Mouse (Mus musculus) CD4-positive naive resting alpha-beta T cell, adult 57 days (primary cell): ENCODE data around the gene Rexo5. TPM values are rescaled to one million over a fixed set of nuclear protein-coding genes. Genes with fewer than 3 reads are reported as not detected.

Experiments
- total RNA-seq: library from RNA; stranded (reverse); gene quantifications from one replicate; pipeline ENCODE4 v1.2.4, GENCODE M21; 2023

The Rexo5 gene
- 66.6 TPM for total RNA-seq

DNA sequence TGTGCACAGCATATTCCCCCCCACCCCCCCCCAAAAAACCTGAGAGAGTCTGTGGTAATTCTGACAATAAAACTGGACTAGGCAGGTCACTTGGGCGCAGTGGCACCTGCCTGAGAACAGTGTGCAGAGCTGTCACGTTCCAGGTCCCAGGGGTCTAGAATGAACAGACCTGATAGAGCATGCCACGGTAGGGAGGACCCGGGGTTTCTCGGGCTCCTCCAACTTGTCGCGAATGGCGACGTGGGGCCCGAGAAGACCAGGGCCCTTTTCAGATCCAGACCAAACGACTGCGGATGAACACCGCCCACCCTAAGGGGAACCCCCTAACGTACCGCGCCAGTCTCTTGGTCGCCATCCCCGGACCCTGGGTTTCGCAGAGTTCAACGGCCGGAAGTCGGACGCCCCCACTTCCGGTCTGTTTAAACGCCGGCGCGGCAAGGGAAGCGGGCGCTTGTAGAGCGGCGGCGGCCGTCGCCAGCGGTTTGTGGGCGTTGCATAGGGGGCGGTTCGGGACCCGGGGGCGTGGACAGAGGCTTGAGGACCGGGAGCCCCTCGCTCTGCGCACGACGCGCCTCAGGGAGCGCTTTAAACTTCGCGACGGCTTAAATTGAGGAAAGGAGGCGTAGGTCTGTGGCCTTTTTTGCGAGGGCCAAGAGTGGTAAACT is at the start of gene Rexo5, which contains the start of gene Eri2:
TSS of gene Rexo5 (plus strand) at position 421 of the 665 bp plus-strand sequence.
TSS of gene Eri2 (minus strand) at position 473 of the 665 bp plus-strand sequence.

DNA sequence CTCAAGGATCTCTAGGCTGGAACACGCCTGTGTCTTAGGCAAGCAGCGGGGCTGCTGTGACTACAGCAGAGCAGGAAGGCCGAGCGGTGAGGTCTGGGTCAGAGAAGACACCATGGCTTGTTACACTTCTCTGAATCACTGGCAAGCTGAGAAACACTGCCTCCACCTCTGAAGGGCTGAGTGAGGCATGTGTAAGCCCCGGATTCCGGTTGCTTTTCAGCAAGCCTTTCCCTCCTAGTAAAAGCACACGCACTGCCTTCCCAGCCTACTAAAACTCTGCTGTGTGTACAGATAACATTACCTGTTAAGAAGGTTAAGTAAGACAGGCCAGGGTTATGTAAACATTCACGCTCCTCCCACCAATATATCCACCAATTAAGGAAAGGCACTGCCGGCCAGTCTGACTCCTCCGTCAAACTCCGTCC is 33.3 kb upstream of the Rexo5 start, which contains the start of gene Acsm3:
TSS of gene Acsm3 (plus strand) at position 397 of the 425 bp plus-strand sequence.

DNA sequence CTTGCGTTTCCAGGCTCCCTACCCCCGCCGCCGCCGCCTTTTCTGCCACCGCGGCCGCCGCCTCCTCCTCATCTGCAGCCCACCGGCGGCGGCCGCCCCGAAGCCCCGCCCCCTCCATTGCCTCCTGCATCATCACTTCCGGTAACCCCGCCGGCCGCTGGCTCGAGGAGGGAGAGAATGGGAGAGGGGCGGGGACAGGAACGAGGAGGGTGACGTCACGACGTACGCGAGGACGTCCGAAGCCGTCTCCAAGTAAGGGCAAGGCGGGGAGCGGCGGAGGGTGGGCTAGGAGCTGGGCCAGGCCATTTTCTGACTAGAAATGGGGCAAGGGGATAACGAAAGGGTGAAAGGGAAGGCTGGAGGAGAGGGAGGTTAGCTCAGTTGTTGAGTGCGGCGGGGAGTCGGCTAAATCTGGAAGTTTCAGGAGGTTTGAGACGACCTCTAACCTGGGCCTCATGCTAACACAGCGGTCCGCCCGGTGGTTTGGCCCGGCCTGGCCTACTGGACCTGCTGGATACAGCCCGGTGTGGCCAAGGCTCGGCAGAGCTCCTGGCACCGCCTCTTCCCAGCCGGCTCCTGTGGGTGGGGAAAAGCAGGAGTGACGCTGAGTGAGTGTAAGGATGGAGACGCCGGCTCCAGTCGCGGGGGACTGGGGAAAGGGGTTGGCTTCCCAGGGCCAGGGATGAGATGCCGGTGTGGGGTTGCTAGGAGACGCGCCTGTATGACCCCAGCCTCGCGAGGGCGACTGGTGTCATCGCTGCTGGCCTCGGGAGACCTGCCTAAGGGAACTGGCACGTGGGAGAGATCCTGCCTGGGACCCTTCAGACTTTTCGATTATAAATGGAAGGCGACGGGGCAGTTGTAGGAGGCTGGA is 102.1 kb downstream of the Rexo5 start, which contains the start of the genes Lyrm1 and Dcun1d3:
TSS of gene Lyrm1 (plus strand) at position 223 of the 874 bp plus-strand sequence.
TSS of gene Dcun1d3 (minus strand) at position 660 of the 874 bp plus-strand sequence.

Other genes with a start within 250 kb of the Rexo5 start
- gene Acsm2, start 239.7 kb upstream of the Rexo5 start, total RNA-seq = not detected
- gene Acsm1, start 187.0 kb upstream of the Rexo5 start, total RNA-seq = not detected
- gene Acsm4, start 104.0 kb upstream of the Rexo5 start, total RNA-seq = not detected
- 108 TPM for gene Thumpd1, start 73.2 kb upstream of the Rexo5 start, total RNA-seq
- gene Acsm3, start 33.1 kb upstream of the Rexo5 start, total RNA-seq = not detected
- gene Eri2, start 52 bp downstream of the Rexo5 start, total RNA-seq = 7.4 TPM
- gene Lyrm1, start 101.9 kb downstream of the Rexo5 start, total RNA-seq = 4.4 TPM
- gene Dcun1d3, start 102.3 kb downstream of the Rexo5 start, total RNA-seq = 19.5 TPM